Mouse (Mus musculus) right cerebral cortex, postnatal 4 days (tissue): Measurements from ENCODE around the gene Chchd6.
A peak's percentile ranks its signal among the peaks of the same experiment; 100 is the strongest.

ENCODE experiments used
- DNase-seq: peaks from one replicate; pipeline ENCODE4 v3.0.0-alpha.2; 2022

Gene Chchd6

GRCm38 (mm10) chr6:89595018-89595776 lies at the start of gene Chchd6:
TSS of gene Chchd6 (minus strand) at chr6:89595652.
- DNase-seq, result peak; percentile 97

GRCm38 (mm10) chr6:89644271-89645075 lies 49.0 kb upstream of the Chchd6 start:
- DNase-seq, result peak; percentile 74

GRCm38 (mm10) chr6:89643798-89644270 lies 48.4 kb upstream of the Chchd6 start, which contains the start of gene Txnrd3:
TSS of gene Txnrd3 (plus strand) at chr6:89643988.
- DNase-seq, result peak; percentile 81

- peak; percentile 47 for DNase-seq
Observed at GRCm38 (mm10) chr6:89639025-89639424, 43.6 kb upstream of the Chchd6 start.

- no peak for DNase-seq
Observed at GRCm38 (mm10) chr6:89637977-89638376, 42.5 kb upstream of the Chchd6 start.

- DNase-seq, result no peak
Observed at GRCm38 (mm10) chr6:89634400-89634799, 38.9 kb upstream of the Chchd6 start.

GRCm38 (mm10) chr6:89633115-89633514 lies 37.7 kb upstream of the Chchd6 start:
- no peak for DNase-seq

GRCm38 (mm10) chr6:89631809-89632562 lies 36.5 kb upstream of the Chchd6 start:
- peak; percentile 82 for DNase-seq

GRCm38 (mm10) chr6:89628045-89628785 lies 32.8 kb upstream of the Chchd6 start:
- no peak for DNase-seq

GRCm38 (mm10) chr6:89622647-89623046 lies 27.2 kb upstream of the Chchd6 start:
- no peak for DNase-seq

- DNase-seq, result no peak
Observed at GRCm38 (mm10) chr6:89615373-89615755, 19.9 kb upstream of the Chchd6 start.

GRCm38 (mm10) chr6:89614596-89615372 lies 19.3 kb upstream of the Chchd6 start:
- DNase-seq, result no peak

GRCm38 (mm10) chr6:89614107-89614471 lies 18.6 kb upstream of the Chchd6 start:
- DNase-seq, result no peak

GRCm38 (mm10) chr6:89613336-89614106 lies 18.1 kb upstream of the Chchd6 start:
- peak; percentile 75 for DNase-seq

GRCm38 (mm10) chr6:89607999-89608398 lies 12.5 kb upstream of the Chchd6 start:
- DNase-seq, result no peak

- no peak for DNase-seq
Observed at GRCm38 (mm10) chr6:89606096-89606495, 10.6 kb upstream of the Chchd6 start.

- no peak for DNase-seq
Observed at GRCm38 (mm10) chr6:89596510-89596909, 1.1 kb upstream of the Chchd6 start.

- no peak for DNase-seq
Observed at GRCm38 (mm10) chr6:89595777-89596146, 310 bp upstream of the Chchd6 start.

GRCm38 (mm10) chr6:89592016-89592415 lies 3.4 kb downstream of the Chchd6 start:
- DNase-seq, result no peak

GRCm38 (mm10) chr6:89591531-89591930 lies 3.9 kb downstream of the Chchd6 start:
- no peak for DNase-seq

GRCm38 (mm10) chr6:89585696-89586095 lies 9.8 kb downstream of the Chchd6 start:
- no peak for DNase-seq
